In genomic region chr1:183439036-183439435, GRCm38 (mm10) we compare ENCODE assay signal across 8 mouse cellular contexts. TPM values are rescaled to one million over a fixed set of nuclear protein-coding genes. Genes with fewer than 3 reads are reported as not detected.
DNase-seq lines count a peak whose midpoint lies in the region; ATAC-seq and TF ChIP-seq lines count a peak whose summit lies in the region.

No protein-coding gene starts in this region.

- H3K9ac ChIP-seq in forebrain, embryonic 13.5 days: no peak overlapping the region

- TF ChIP-seq POLR2A in brain, embryonic 14.5 days (IDR thresholded peaks at IDR 0.05; ENCODE audit: borderline replicate concordance, extremely low read depth, insufficient read depth, insufficient read length, poor library complexity, severe bottlenecking): no peak

- H3K36me3 ChIP-seq in E14TG2a.4 (ENCODE audit: insufficient read depth, low read length): no peaks in the 10 kb centered on the region
- H3K36me3 ChIP-seq in forebrain, embryonic 13.5 days (ENCODE audit: poor library complexity, severe bottlenecking): no peaks in the 10 kb centered on the region

- H3K27ac ChIP-seq in forebrain, embryonic 13.5 days: no peak overlapping the region
- peak overlapping the region; percentile 32; the same call in 1 of the 2 replicates for H3K27ac ChIP-seq in layer of hippocampus, adult 2 months

- no peak overlapping the region for H3K4me3 ChIP-seq in E14TG2a.4 (replicated peaks; ENCODE audit: low read length)
- no peak overlapping the region for H3K4me3 ChIP-seq in forebrain, embryonic 13.5 days
- peak overlapping the region; percentile 23; the same call in 1 of the 2 replicates for H3K4me3 ChIP-seq in layer of hippocampus, adult 2 months

- peak; percentile 14 for DNase-seq in brain, embryonic 14.5 days (ENCODE audit: low read depth)
- DNase-seq in heart, postnatal 14 days: peak; percentile 90 to 93
- peak; percentile 52 to 74 for DNase-seq in layer of hippocampus, adult 2 months (ENCODE audit: low spot score in 2 of 2)
- peak; percentile 78 for DNase-seq in lung, adult 18-20 months
- DNase-seq in ovary, postnatal 10 days (ENCODE audit: low spot score): peak; percentile 80
- peak; percentile 83 for DNase-seq in thymus, postnatal 14 days

- H3K4me1 ChIP-seq in E14TG2a.4 (replicated peaks; ENCODE audit: low read depth, low read length): peaks cover 15% of the 10 kb centered on the region
- no peaks in the 10 kb centered on the region for H3K4me1 ChIP-seq in forebrain, embryonic 13.5 days

- no peaks in the 10 kb centered on the region for H3K9me3 ChIP-seq in E14TG2a.4 (ENCODE audit: low read length)
- H3K9me3 ChIP-seq in forebrain, embryonic 13.5 days (replicated peaks): no peaks in the 10 kb centered on the region; the same call in 1 of the 2 replicates

- peak; percentile 91 for TF ChIP-seq CTCF in E14TG2a.4 (conservative IDR thresholded peaks at IDR 0.05; ENCODE audit: low read length)
- TF ChIP-seq CTCF in brain, embryonic 14.5 days (IDR thresholded peaks at IDR 0.05; ENCODE audit: borderline replicate concordance, extremely low read depth, insufficient read depth, insufficient read length): peak; percentile 64; the same call in 1 of the 2 replicates
- TF ChIP-seq CTCF in layer of hippocampus, adult 2 months (conservative IDR thresholded peaks at IDR 0.05): peak; percentile 95

- intact Hi-C loops in heart, postnatal 14 days (cut with DNase I): loop anchor here (1.0 kb wide), 1 partner anchor 89 kb away; no protein-coding TSS in a partner anchor

- H3K27me3 ChIP-seq in E14TG2a.4 (ENCODE audit: insufficient read depth, low read length): peaks cover 27% of the 10 kb centered on the region
- H3K27me3 ChIP-seq in forebrain, embryonic 13.5 days: no peaks in the 10 kb centered on the region

- 32% methylated on average over 22 of the region's 22 CpGs for WGBS in forebrain, embryonic 13.5 days

- ATAC-seq in forebrain, embryonic 13.5 days: no peak

- H3K4me2 ChIP-seq in forebrain, embryonic 13.5 days: peak overlapping the region; percentile 33

RNA-seq across cellular contexts. Expression of gene Hhipl2, which starts 21.0 kb away (rescaled TPM):
- polyA plus RNA-seq in brain, embryonic 14.5 days (2012; rRNA removed): 1.1 and 1.7 TPM in 2 replicates
- polyA plus RNA-seq in forebrain, embryonic 13.5 days (2015; fragmentation: Nextera tagmentation; extraction: Ambion mirVana): 0.10 and 0.25 TPM in 2 replicates
- total RNA-seq in heart, postnatal 14 days (2021): under 1 TPM in 1 of 2 experiments, not detected in 1; 0.07 TPM
- total RNA-seq in layer of hippocampus, adult 2 months (2021): under 1 TPM; 0.33 to 0.39 TPM

RNA-seq across cellular contexts. Expression of gene Taf1a, which starts 50.3 kb away (rescaled TPM):
- polyA plus RNA-seq in brain, embryonic 14.5 days (2012; rRNA removed): 21.1 and 24.5 TPM in 2 replicates
- 18.6 and 19.1 TPM in 2 replicates for polyA plus RNA-seq in forebrain, embryonic 13.5 days (2015; fragmentation: Nextera tagmentation; extraction: Ambion mirVana)
- 10 to 100 TPM in 1 of 2 experiments, 1 to 10 TPM in 1; 9.6 to 13.0 TPM for total RNA-seq in heart, postnatal 14 days (2021)
- total RNA-seq in layer of hippocampus, adult 2 months (2021): 10 to 100 TPM; 19.3 to 20.5 TPM

Comparison
In these comparisons a context has a peak if more than half of its experiments do, and no peak if none do; other contexts are left out.
1. DNase-seq: peak in every context shown above with its lines; median percentile 92 in heart, postnatal 14 days; 83 in thymus, postnatal 14 days; 80 in ovary, postnatal 10 days; 78 in lung, adult 18-20 months; 63 in layer of hippocampus, adult 2 months; 14 in brain, embryonic 14.5 days.